Mouse (Mus musculus) G1E (cell line): ENCODE measurements around the gene Nrg3.

Experiments used
- CTCF ChIP-seq: IDR thresholded peaks from 2 replicates; pipeline ENCODE4 v1.5.1; 2012; ENCODE audit warnings: low read depth, low read length, inconsistent platforms, mixed read lengths
- GATA1 ChIP-seq: IDR thresholded peaks from 2 replicates; pipeline ENCODE4 v1.6.1; 2012; ENCODE audit warnings: borderline replicate concordance, low read length, inconsistent platforms, mixed read lengths
- GATA2 ChIP-seq: IDR thresholded peaks from 2 replicates; pipeline ENCODE4 v1.6.1; 2012; ENCODE audit warnings: low read depth, low read length, inconsistent platforms, borderline replicate concordance
- POLR2AphosphoS5 ChIP-seq: IDR thresholded peaks from 2 replicates; pipeline ENCODE4 v1.6.1; 2012; ENCODE audit warnings: low read depth, low read length, inconsistent platforms; ENCODE audit not compliant: insufficient replicate concordance
- TAL1 ChIP-seq: conservative IDR thresholded peaks from 2 replicates; pipeline ENCODE4 v1.6.1; 2012; ENCODE audit warnings: low read depth, low read length, inconsistent platforms, mixed read lengths

DNA sequence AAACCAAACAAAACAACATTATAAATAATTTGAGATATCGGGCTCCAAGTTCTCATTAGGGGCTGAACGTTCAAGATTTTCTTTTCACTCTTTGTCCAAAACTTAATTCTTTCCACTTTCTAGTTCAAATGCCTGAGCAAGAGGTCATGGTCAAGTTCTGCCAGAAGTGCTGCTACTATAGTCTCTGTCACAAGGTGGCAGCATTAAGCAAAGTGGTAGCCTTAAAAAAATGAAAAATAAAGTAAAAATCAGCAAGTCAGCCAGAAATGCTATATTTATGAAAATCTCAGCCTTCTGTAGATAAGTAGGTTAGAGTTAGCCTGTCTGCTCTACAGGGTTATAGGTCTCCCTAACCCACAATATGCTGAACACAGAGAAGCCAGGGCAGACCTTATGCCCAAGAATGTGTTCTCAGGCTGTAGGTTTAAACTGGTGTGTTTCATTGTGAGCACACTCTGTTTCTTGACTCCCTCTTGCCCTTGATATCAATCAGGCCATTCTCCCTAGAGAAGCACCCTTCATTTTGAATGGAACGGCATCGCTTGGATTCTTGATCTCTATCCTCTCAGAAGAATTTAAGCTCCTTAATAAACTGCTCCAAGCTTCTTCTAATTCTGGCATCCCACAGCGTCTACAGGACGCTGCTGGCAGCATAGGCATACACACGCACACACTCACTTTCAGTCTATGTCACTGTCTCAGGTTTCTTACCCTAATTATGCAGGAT, 480.9 kb downstream of the Nrg3 start:
- TF ChIP-seq CTCF = no peak
- TF ChIP-seq TAL1 = no peak
- no peak for TF ChIP-seq GATA1
- TF ChIP-seq POLR2AphosphoS5 = no peak
- no peak for TF ChIP-seq GATA2
